Mouse (Mus musculus): ENCODE measurements around the gene 4921517D22Rik. TPM values are rescaled to one million over a fixed set of nuclear protein-coding genes. Genes with fewer than 3 reads are reported as not detected.

4921517D22Rik gene
- polyA plus RNA-seq, 1 experiment from 2014 or later = not detected

DNA sequence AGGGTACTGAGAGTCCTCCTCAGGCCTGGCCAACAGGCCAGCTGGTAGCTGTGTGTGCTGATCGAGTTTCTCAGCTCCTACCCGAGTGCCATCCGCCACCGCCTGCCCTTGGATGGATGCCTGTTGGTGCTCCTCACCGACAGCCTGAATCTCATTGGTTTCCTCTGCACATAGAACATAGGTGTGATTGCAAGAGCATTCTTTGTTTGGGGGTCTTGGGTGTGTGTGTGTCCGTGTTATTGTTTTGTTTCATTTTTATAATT is 53.8 kb downstream of the 4921517D22Rik start:
- DNase-seq (ENCODE audit: low spot score) = no peak
- 69% methylated on average over 6 of the region's 6 CpGs for WGBS

DNA sequence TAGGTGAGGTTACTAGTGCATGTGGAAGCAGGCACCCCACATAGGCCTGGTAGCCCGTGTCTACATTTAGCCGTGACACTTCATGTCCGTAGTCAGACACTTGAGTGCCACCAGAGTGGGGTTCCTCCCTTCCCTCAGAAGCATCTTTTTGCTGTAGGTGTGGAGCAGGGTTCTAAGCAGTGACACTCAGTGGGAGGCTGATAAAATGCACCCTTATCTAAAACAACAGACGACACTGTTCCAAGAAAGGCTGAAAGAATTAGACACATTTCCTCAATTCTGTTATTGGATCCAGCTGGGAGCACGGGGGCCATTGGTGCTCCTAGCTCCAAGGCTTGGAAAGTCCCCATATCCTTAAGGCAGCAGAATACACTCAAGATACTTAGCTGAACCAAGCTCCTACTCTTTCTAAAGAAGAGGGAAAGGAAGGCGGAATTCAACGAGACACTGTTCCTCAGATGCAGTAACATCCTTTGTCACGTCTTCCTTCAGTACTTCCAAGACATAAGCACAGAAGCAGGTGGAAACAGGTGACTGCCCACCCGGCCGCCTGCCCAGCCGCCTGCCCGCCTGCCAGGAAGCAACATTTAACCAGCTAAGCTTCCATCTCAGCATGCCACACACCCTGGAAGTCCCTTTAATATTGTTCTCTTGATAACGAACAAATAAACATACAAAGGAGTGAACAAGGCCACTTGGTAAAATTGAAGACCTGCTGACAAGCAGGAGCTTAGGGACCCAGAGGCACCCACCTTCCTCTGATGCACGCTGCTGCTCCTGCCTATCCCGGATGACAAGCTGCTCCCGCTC is 54.3 kb downstream of the 4921517D22Rik start:
- H3K27ac ChIP-seq (ENCODE audit: low read length) = no peak overlapping the region
- WGBS = 81% methylated on average over 16 of the region's 16 CpGs
- no peaks in the 10 kb centered on the region for H3K4me1 ChIP-seq (ENCODE audit: insufficient read depth, low read depth, low read length)
- H3K9ac ChIP-seq (replicated peaks; ENCODE audit: low read depth) = no peak overlapping the region
- TF ChIP-seq EP300 (IDR thresholded peaks at IDR 0.05) = no peak
- no peak for TF ChIP-seq CTCF (IDR thresholded peaks at IDR 0.05)
- peaks cover 6% of the 10 kb centered on the region; the same call in 1 of the 2 replicates for H3K36me3 ChIP-seq (ENCODE audit: insufficient read depth, low read length)
- H3K4me2 ChIP-seq (replicated peaks; ENCODE audit: low read depth, low read length) = no peak overlapping the region
- H3K9me3 ChIP-seq (ENCODE audit: low read length) = no peaks in the 10 kb centered on the region
- DNase-seq (ENCODE audit: low spot score) (no peak), ATAC-seq (no peak)
- no peaks in the 10 kb centered on the region for H3K27me3 ChIP-seq (replicated peaks; ENCODE audit: insufficient read depth, low read length)
- H3K4me3 ChIP-seq (ENCODE audit: low read depth, low read length) = no peak overlapping the region

More for the DNA sequence above, 53.8 kb downstream of the 4921517D22Rik start:
- no peak for ATAC-seq
- H3K4me1 ChIP-seq (ENCODE audit: insufficient read depth, low read depth, low read length) = no peaks in the 10 kb centered on the region
- H3K27ac ChIP-seq (ENCODE audit: low read length) = no peak overlapping the region
- H3K9ac ChIP-seq (replicated peaks; ENCODE audit: low read depth) = no peak overlapping the region
- H3K4me2 ChIP-seq (replicated peaks; ENCODE audit: low read depth, low read length) = no peak overlapping the region
- H3K27me3 ChIP-seq (replicated peaks; ENCODE audit: insufficient read depth, low read length) = no peaks in the 10 kb centered on the region
- TF ChIP-seq CTCF (IDR thresholded peaks at IDR 0.05) = no peak
- TF ChIP-seq EP300 (IDR thresholded peaks at IDR 0.05) = no peak
- no peaks in the 10 kb centered on the region for H3K9me3 ChIP-seq (ENCODE audit: low read length)
- H3K4me3 ChIP-seq (ENCODE audit: low read depth, low read length) = no peak overlapping the region
- H3K36me3 ChIP-seq (ENCODE audit: insufficient read depth, low read length) = peaks cover 6% of the 10 kb centered on the region; the same call in 1 of the 2 replicates

DNA sequence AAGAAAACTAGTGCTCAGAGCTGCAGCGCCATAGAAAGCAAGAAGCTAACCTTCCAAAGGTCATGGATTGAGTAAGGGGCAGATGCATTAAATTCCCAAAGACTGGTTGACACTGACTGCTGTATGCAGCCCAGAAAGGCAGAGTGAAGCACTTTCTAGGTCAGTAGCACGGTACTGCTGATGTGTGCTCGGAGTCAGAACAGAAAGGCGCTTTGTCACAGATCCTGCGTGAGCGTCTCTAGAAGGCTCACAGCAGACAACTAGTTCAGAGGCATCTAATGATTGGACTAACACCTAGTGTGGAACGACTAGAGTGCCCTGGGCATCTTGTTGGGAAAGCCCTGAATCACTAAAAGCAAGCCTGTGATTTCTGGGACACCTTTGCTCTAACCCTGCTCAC is 56.1 kb downstream of the 4921517D22Rik start:
- H3K4me2 ChIP-seq (replicated peaks; ENCODE audit: low read depth, low read length) = no peak overlapping the region
- H3K9ac ChIP-seq (replicated peaks; ENCODE audit: low read depth) = no peak overlapping the region
- peaks cover 18% of the 10 kb centered on the region for H3K36me3 ChIP-seq (ENCODE audit: insufficient read depth, low read length)
- 90% methylated on average over 7 of the region's 7 CpGs for WGBS
- TF ChIP-seq EP300 (IDR thresholded peaks at IDR 0.05) (no peak), CTCF (IDR thresholded peaks at IDR 0.05) (no peak)
- no peak overlapping the region for H3K4me3 ChIP-seq (ENCODE audit: low read depth, low read length)
- H3K27ac ChIP-seq (ENCODE audit: low read length) = no peak overlapping the region
- ATAC-seq (no peak), DNase-seq (ENCODE audit: low spot score) (no peak)
- H3K9me3 ChIP-seq (ENCODE audit: low read length) = no peaks in the 10 kb centered on the region
- H3K4me1 ChIP-seq (ENCODE audit: insufficient read depth, low read depth, low read length) = no peaks in the 10 kb centered on the region
- H3K27me3 ChIP-seq (replicated peaks; ENCODE audit: insufficient read depth, low read length) = no peaks in the 10 kb centered on the region

Other genes with a start within 250 kb of the 4921517D22Rik start
- gene Agtpbp1, start 108.9 kb downstream of the 4921517D22Rik start, polyA plus RNA-seq (2015; fragmentation: Nextera tagmentation; extraction: Ambion mirVana) = 14.1 and 17.3 TPM in 2 replicates
- gene Naa35, start 108.8 kb downstream of the 4921517D22Rik start, polyA plus RNA-seq (2015; fragmentation: Nextera tagmentation; extraction: Ambion mirVana) = 43.3 and 53.5 TPM in 2 replicates
- gene Golm1, start 18.3 kb downstream of the 4921517D22Rik start, polyA plus RNA-seq (2015; fragmentation: Nextera tagmentation; extraction: Ambion mirVana) = 31.8 and 32.4 TPM in 2 replicates
- 0.14 and 0.41 TPM in 2 replicates for gene Spata31d1a, start 16.2 kb upstream of the 4921517D22Rik start, polyA plus RNA-seq (2015; fragmentation: Nextera tagmentation; extraction: Ambion mirVana)
- gene Spata31d1b, start 18.2 kb upstream of the 4921517D22Rik start, polyA plus RNA-seq (2015; fragmentation: Nextera tagmentation; extraction: Ambion mirVana) = not detected in 2 replicates
- not detected in 2 replicates for gene Spata31d1d, start 37.6 kb upstream of the 4921517D22Rik start, polyA plus RNA-seq (2015; fragmentation: Nextera tagmentation; extraction: Ambion mirVana)
- 0.05 and 0.18 TPM in 2 replicates for gene 1700014D04Rik, start 52.6 kb upstream of the 4921517D22Rik start, polyA plus RNA-seq (2015; fragmentation: Nextera tagmentation; extraction: Ambion mirVana)
- gene Isca1, start 75.7 kb upstream of the 4921517D22Rik start, polyA plus RNA-seq (2015; fragmentation: Nextera tagmentation; extraction: Ambion mirVana) = 131 and 135 TPM in 2 replicates
- not detected in 2 replicates for gene Gm49354, start 88.1 kb upstream of the 4921517D22Rik start, polyA plus RNA-seq (2015; fragmentation: Nextera tagmentation; extraction: Ambion mirVana)
- gene Tut7, start 129.0 kb upstream of the 4921517D22Rik start, polyA plus RNA-seq (2015; fragmentation: Nextera tagmentation; extraction: Ambion mirVana) = 41.5 and 50.4 TPM in 2 replicates